Mouse (Mus musculus): ENCODE measurements at regions not wholly inside any gene's neighbourhood (a gene's known extent, or its start where the extent isn't known, plus 50 kb on each side); places are given as distances from the start of the nearest gene placed in this dataset.

DNA sequence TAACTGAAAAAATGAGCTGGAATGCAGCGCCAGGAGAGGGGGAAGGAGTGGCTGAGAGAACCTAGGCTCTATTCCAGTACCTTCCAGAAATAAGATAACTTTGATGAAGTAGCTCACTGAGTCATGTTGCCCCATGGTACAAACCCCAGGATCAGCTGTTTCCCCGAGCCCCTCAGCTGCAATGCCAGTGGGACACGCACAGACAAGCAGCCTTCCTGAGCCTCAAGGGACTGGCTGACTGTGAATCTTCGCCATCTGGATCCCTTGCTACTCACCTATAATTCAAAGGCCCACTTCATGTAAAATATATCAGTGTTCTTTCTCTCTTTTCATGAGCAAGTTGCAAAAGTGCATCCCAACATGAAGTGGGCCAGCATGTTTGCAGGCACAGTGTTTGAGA, 346.5 kb downstream of the Rpl36a-ps1 start:
- TF ChIP-seq CTCF (IDR thresholded peaks at IDR 0.05; ENCODE audit: low read depth, low read length) (no peak), POLR2A (IDR thresholded peaks at IDR 0.05; ENCODE audit: borderline replicate concordance, low read depth, low read length) (no peak)

Data from bone marrow macrophage, adult 2 months (primary cell).